Mouse (Mus musculus) small intestine, adult 2 months (tissue): ENCODE data around the gene Fam192a.

Experiments used
- CTCF ChIP-seq: fragments of 200-500 bp; IDR thresholded peaks from 2 replicates; pipeline ENCODE4 v1.5.1; 2012; ENCODE audit warnings: low read depth, mild to moderate bottlenecking, control low read depth, inconsistent platforms, low read length, moderate library complexity, mixed read lengths; ENCODE audit not compliant: insufficient replicate concordance, insufficient read length; ENCODE audit errors: extremely low read depth
- POLR2A ChIP-seq: fragments of 200-500 bp; IDR thresholded peaks from 2 replicates; pipeline ENCODE4 v1.6.1; 2012; ENCODE audit warnings: low read depth, mild to moderate bottlenecking, control low read depth, inconsistent platforms, low read length, moderate library complexity

- TF ChIP-seq POLR2A = no peak
- TF ChIP-seq CTCF = no peak
Observed at GRCm38 (mm10) chr8:94567159-94567849, 34.5 kb downstream of the Fam192a start.
